Comparison of ENCODE assay signal across 9 mouse cellular contexts in the genomic region with DNA sequence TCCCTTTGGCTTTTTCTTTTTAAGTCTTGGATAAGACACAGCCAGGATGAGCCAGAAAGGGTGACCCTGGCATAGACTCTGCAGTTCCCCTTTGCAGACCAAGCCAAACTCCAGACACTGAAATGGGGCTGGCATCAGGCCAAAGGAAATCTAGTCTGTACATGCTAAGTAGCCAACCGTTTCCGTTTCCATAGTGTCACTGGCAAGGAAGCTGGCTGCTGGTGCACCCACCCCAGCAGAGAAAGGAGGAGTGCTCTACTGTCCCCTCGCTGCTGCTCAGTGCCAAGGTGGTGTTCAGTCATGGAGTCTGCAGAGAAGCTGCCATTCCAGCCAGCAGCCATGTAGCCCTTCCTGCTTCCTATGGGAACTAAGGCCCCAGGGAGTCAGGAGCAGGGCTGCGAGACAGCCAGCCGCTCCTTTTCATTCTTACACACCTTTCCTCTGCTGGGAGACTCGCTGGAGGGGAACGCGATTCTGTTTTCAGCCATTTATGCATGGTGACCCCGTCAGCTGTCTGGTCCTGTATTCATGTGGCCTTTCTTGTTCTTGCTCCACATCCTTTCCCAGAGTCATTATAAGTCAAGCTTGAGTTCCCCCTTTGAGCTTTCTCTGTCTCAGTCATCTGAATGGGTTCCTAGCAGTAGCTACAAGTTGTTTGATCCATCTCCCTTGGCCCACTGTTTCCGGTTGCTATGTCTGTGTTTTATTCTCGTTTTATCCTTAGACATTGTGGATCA.
DNase-seq lines count a peak whose midpoint lies in the region; ATAC-seq and TF ChIP-seq lines count a peak whose summit lies in the region.
"Had no signal": no experiment of that assay in that cellular context is flagged by ENCODE, and none has a peak within 500 bp of the region (broad histone marks: within the 10 kb centered on the region; RNA-seq: fewer than 3 reads in every experiment).

No protein-coding gene starts in this region.

- H3K9me3 ChIP-seq in hindbrain, embryonic 10.5 days, result no peaks in the 10 kb centered on the region
- H3K9me3 ChIP-seq in lung, embryonic 16.5 days (ENCODE audit: control insufficient read depth, low read length), result no peaks in the 10 kb centered on the region
- H3K9me3 ChIP-seq: liver, embryonic 15.5 days had no signal

- H3K4me1 ChIP-seq in hindbrain, embryonic 10.5 days (replicated peaks), result peaks cover 7% of the 10 kb centered on the region
- H3K4me1 ChIP-seq in lung, embryonic 16.5 days (replicated peaks; ENCODE audit: control insufficient read depth, insufficient read depth, low read length), result peaks cover 21% of the 10 kb centered on the region
- H3K4me1 ChIP-seq: liver, embryonic 15.5 days had no signal

- ATAC-seq in lung, embryonic 16.5 days (ENCODE audit: low read depth), result peak; percentile 91

- peak overlapping the region; percentile 24; the same call in 1 of the 2 replicates for H3K4me2 ChIP-seq in lung, embryonic 16.5 days (ENCODE audit: low read depth, low read length)
- H3K4me2 ChIP-seq: liver, embryonic 15.5 days had no signal

- peak; percentile 46 for TF ChIP-seq CTCF in layer of hippocampus, adult 2 months (conservative IDR thresholded peaks at IDR 0.05)

- no peak overlapping the region for H3K4me3 ChIP-seq in hindbrain, embryonic 10.5 days
- H3K4me3 ChIP-seq in layer of hippocampus, adult 2 months, result no peak overlapping the region
- no peak overlapping the region for H3K4me3 ChIP-seq in lung, embryonic 16.5 days (ENCODE audit: low read length)
- H3K4me3 ChIP-seq: liver, embryonic 15.5 days had no signal

- 44% methylated on average over 11 of the region's 11 CpGs for WGBS in hindbrain, embryonic 10.5 days
- WGBS in lung, embryonic 16.5 days, result 55% methylated on average over 11 of the region's 11 CpGs

- H3K27ac ChIP-seq in hindbrain, embryonic 10.5 days, result peak overlapping the region; percentile 17
- H3K27ac ChIP-seq in layer of hippocampus, adult 2 months, result peak overlapping the region; percentile 12; the same call in 1 of the 2 replicates
- peak overlapping the region; percentile 80 for H3K27ac ChIP-seq in lung, embryonic 16.5 days (ENCODE audit: low read length)
- H3K27ac ChIP-seq: liver, embryonic 15.5 days had no signal

- no peak overlapping the region for H3K9ac ChIP-seq in lung, embryonic 16.5 days (ENCODE audit: low read length)
- H3K9ac ChIP-seq: liver, embryonic 15.5 days had no signal

- no peaks in the 10 kb centered on the region for H3K27me3 ChIP-seq in hindbrain, embryonic 10.5 days (ENCODE audit: insufficient read depth, poor library complexity, severe bottlenecking)
- H3K27me3 ChIP-seq in lung, embryonic 16.5 days (ENCODE audit: control insufficient read depth, insufficient read depth, low read depth, low read length), result no peaks in the 10 kb centered on the region; the same call in 1 of the 2 replicates
- H3K27me3 ChIP-seq: liver, embryonic 15.5 days had no signal

- peak; percentile 59 to 81 for DNase-seq in adrenal gland, adult (ENCODE audit: inconsistent age in 2 of 2, low spot score in 1 of 2)
- DNase-seq in cerebellum, adult 11 months, result peak; percentile 5
- DNase-seq in gastrocnemius, adult 18-20 months (ENCODE audit: low spot score), result peak; percentile 31
- DNase-seq in hindbrain, embryonic 10.5 days (ENCODE audit: low spot score), result peak; percentile 20
- peak; percentile 47 to 48 for DNase-seq in layer of hippocampus, adult 2 months (ENCODE audit: low spot score in 2 of 2)
- peak; percentile 26 for DNase-seq in right cerebral cortex, adult 18-20 months
- no peak for DNase-seq in adipocyte (ENCODE audit: low spot score)

- H3K36me3 ChIP-seq in hindbrain, embryonic 10.5 days, result no peaks in the 10 kb centered on the region
- H3K36me3 ChIP-seq in lung, embryonic 16.5 days (ENCODE audit: control insufficient read depth, insufficient read depth, low read length), result no peaks in the 10 kb centered on the region
- H3K36me3 ChIP-seq: liver, embryonic 15.5 days had no signal

Comparison
In these comparisons a context has a peak if more than half of its experiments do, and no peak if none do; other contexts are left out.
1. H3K27ac ChIP-seq: peak in every context shown above with its lines; median percentile 80 in lung, embryonic 16.5 days; 17 in hindbrain, embryonic 10.5 days; 12 in layer of hippocampus, adult 2 months.